Mouse (Mus musculus): ENCODE data around the gene Shisa3. TPM values are rescaled to one million over a fixed set of nuclear protein-coding genes. Genes with fewer than 3 reads are reported as not detected.
A peak's percentile ranks its signal among the peaks of the same experiment; 100 is the strongest.

Gene Shisa3
- polyA plus RNA-seq, 1 experiment from 2014 or later: 14.2 TPM

DNA sequence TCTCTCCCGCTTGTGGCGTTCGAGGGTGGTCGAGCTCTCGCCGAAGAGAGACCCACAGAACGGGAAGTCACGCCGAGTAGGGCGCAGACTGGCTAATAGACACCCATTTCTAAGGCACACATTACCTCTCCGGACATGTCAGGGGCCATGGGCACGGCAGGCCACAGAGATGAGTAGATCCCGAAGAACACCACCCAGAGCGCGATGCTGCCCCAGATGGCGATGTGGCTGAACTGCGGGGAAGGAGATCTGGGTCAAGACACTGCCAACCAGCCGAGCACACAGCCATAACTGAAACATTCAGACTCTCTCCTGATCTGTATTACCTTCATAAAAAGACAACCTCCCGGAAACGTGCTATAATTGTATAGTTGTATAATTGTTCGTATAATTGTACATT, 39.9 kb downstream of the Shisa3 start:
- no peak overlapping the region for H3K27ac ChIP-seq (ENCODE audit: low read length)
- 81% methylated on average over 21 of the region's 21 CpGs for WGBS
- H3K4me1 ChIP-seq (ENCODE audit: control insufficient read depth, insufficient read depth, low read length): no peaks in the 10 kb centered on the region
- no peak for ATAC-seq
- no peak overlapping the region for H3K4me2 ChIP-seq (ENCODE audit: low read depth, low read length)
- no peak overlapping the region for H3K4me3 ChIP-seq (ENCODE audit: low read length)
- no peaks in the 10 kb centered on the region for H3K9me3 ChIP-seq (ENCODE audit: control insufficient read depth, low read length)
- H3K27me3 ChIP-seq (replicated peaks; ENCODE audit: control insufficient read depth, insufficient read depth, low read length): no peaks in the 10 kb centered on the region
- H3K9ac ChIP-seq (ENCODE audit: low read depth, low read length): no peak overlapping the region
- no peaks in the 10 kb centered on the region for H3K36me3 ChIP-seq (ENCODE audit: control insufficient read depth, insufficient read depth, low read length)

DNA sequence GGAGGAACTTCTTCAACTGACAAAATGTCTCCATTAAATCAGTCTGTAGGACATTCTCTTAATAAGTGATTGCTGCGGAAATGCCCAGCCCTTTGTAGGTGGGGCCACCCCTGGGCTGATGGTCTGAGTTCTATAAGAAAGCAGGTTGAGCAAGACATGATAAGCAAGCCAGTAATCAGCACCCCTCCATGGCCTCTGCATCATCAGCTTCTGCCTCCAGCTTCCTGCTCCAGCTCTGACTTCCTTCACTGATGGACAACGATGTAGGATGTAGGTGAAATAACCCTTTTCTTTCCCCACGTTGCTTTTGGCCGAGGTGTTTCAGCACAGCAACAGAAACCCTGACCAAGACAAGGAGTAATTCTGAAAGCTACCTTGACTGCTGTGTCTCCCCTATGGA, 41.5 kb downstream of the Shisa3 start:
- Histone ChIP-seq H3K27me3 (replicated peaks; ENCODE audit: control insufficient read depth, insufficient read depth, low read length) (no peaks in the 10 kb centered on the region), H3K4me3 (ENCODE audit: low read length) (no peak overlapping the region), H3K4me2 (ENCODE audit: low read depth, low read length) (no peak overlapping the region), H3K27ac (ENCODE audit: low read length) (no peak overlapping the region), H3K9me3 (ENCODE audit: control insufficient read depth, low read length) (no peaks in the 10 kb centered on the region), H3K4me1 (ENCODE audit: control insufficient read depth, insufficient read depth, low read length) (no peaks in the 10 kb centered on the region), H3K36me3 (ENCODE audit: control insufficient read depth, insufficient read depth, low read length) (0 out of 2 replicates have a peak, but pooled peaks cover under 1% of the 10 kb centered on the region), H3K9ac (ENCODE audit: low read depth, low read length) (no peak overlapping the region)
- ATAC-seq: peak; percentile 44; the same call in 1 of the 2 replicates
- 83% methylated on average over 4 of the region's 4 CpGs for WGBS

DNA sequence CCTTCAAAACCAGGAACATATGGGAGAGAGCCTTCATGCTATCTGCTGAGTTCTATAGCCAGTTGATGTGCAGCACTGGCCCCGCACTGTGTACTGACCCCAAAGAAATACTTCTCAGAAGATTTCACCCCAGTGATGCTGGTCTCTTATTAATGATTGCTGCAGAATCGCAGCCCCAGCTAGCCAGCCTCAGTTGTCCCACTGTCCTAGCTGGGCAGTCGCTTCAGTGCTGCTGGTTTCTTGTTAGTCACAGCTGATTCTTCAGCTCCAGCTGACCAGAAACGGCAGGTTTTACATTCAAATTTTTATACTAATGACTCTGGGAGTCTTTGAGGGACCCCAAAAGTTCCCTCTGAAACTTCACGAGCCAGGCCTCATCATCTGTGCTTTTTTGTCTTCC, 42.3 kb downstream of the Shisa3 start:
- Histone ChIP-seq H3K27me3 (replicated peaks; ENCODE audit: control insufficient read depth, insufficient read depth, low read length) (no peaks in the 10 kb centered on the region), H3K36me3 (ENCODE audit: control insufficient read depth, insufficient read depth, low read length) (0 out of 2 replicates have a peak, but pooled peaks cover 2% of the 10 kb centered on the region), H3K9me3 (ENCODE audit: control insufficient read depth, low read length) (no peaks in the 10 kb centered on the region), H3K4me1 (ENCODE audit: control insufficient read depth, insufficient read depth, low read length) (no peaks in the 10 kb centered on the region), H3K9ac (ENCODE audit: low read depth, low read length) (no peak overlapping the region), H3K4me2 (ENCODE audit: low read depth, low read length) (no peak overlapping the region), H3K4me3 (ENCODE audit: low read length) (no peak overlapping the region), H3K27ac (ENCODE audit: low read length) (no peak overlapping the region)
- WGBS: 88% methylated on average over 5 of the region's 5 CpGs
- ATAC-seq: no peak

DNA sequence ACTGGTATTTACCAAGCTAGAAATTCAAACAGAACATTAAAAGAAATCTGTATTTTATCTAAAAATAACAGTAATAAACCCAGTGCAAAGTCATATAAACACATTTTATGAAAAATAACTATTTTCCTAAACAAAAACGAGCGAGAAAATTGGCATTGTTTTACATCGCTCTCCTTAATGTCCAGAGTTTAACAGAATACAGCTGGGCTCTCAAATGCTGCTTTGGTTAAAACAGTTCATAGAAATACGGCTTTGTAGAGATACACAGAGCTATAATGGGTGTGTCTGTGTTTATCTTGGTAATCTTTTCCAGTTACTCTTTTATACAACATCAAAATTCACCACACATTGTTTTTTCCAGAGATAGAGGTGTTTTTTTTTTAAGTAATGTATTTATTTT, 44.8 kb downstream of the Shisa3 start:
- no peak for ATAC-seq
- WGBS: 64% methylated on average over 4 of the region's 4 CpGs

DNA sequence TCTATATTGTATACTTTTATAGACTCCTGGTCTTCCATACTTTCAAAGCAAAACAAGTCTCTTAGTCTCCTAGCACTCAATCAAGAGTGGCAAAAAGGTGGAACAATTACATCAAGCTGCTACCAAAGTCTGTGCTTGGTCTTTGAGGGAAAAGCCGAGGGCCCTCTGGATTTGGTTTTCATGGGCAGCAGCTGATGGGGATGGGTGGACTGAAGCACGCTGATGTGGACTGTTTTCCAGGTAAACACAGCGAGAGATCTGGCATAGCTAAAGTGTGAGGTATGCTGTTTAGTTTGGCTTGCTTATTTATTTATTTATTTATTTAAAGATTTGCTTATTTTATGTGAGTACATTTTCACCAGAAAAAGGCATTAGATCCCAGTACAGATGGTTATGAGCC, 45.9 kb downstream of the Shisa3 start:
- Histone ChIP-seq H3K9me3 (ENCODE audit: control insufficient read depth, low read length) (no peaks in the 10 kb centered on the region), H3K9ac (ENCODE audit: low read depth, low read length) (no peak overlapping the region), H3K4me1 (ENCODE audit: control insufficient read depth, insufficient read depth, low read length) (no peaks in the 10 kb centered on the region), H3K36me3 (ENCODE audit: control insufficient read depth, insufficient read depth, low read length) (0 out of 2 replicates have a peak, but pooled peaks cover 2% of the 10 kb centered on the region), H3K27me3 (replicated peaks; ENCODE audit: control insufficient read depth, insufficient read depth, low read length) (no peaks in the 10 kb centered on the region), H3K27ac (ENCODE audit: low read length) (no peak overlapping the region), H3K4me3 (ENCODE audit: low read length) (no peak overlapping the region), H3K4me2 (ENCODE audit: low read depth, low read length) (no peak overlapping the region)
- no peak for ATAC-seq
- 91% methylated on average over 3 of the region's 3 CpGs for WGBS

More for the DNA sequence above, 44.8 kb downstream of the Shisa3 start:
- Histone ChIP-seq H3K4me1 (ENCODE audit: control insufficient read depth, insufficient read depth, low read length) (no peaks in the 10 kb centered on the region), H3K4me2 (ENCODE audit: low read depth, low read length) (no peak overlapping the region), H3K27ac (ENCODE audit: low read length) (no peak overlapping the region), H3K27me3 (replicated peaks; ENCODE audit: control insufficient read depth, insufficient read depth, low read length) (no peaks in the 10 kb centered on the region), H3K9ac (ENCODE audit: low read depth, low read length) (no peak overlapping the region), H3K36me3 (ENCODE audit: control insufficient read depth, insufficient read depth, low read length) (0 out of 2 replicates have a peak, but pooled peaks cover 2% of the 10 kb centered on the region), H3K9me3 (ENCODE audit: control insufficient read depth, low read length) (no peaks in the 10 kb centered on the region), H3K4me3 (ENCODE audit: low read length) (no peak overlapping the region)

DNA sequence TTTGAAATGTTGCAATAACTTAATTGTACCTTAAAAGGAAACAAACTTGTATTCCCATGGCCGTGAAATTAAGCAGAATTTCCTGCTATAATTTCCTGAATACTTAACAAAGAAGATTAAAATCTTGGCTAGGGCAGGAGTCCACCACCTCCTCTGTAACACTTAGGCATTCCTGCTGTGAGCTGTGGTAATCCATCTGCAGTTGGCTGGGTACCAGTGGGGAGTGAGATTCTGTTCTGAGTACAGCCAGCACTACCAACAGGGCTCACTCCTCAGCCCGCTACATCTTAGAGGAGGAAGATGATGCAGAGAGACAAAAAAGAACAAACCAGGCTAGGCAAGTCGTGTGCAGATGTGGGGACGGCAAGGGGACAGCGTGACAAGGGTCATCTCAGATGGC, 46.9 kb downstream of the Shisa3 start:
- no peak overlapping the region for H3K27ac ChIP-seq (ENCODE audit: low read length)
- 0 out of 2 replicates have a peak, but pooled peaks cover 2% of the 10 kb centered on the region for H3K36me3 ChIP-seq (ENCODE audit: control insufficient read depth, insufficient read depth, low read length)
- ATAC-seq: no peak
- 85% methylated on average over 5 of the region's 5 CpGs for WGBS
- no peaks in the 10 kb centered on the region for H3K4me1 ChIP-seq (ENCODE audit: control insufficient read depth, insufficient read depth, low read length)
- H3K4me2 ChIP-seq (ENCODE audit: low read depth, low read length): no peak overlapping the region
- no peak overlapping the region for H3K4me3 ChIP-seq (ENCODE audit: low read length)
- H3K9me3 ChIP-seq (ENCODE audit: control insufficient read depth, low read length): no peaks in the 10 kb centered on the region
- no peaks in the 10 kb centered on the region for H3K27me3 ChIP-seq (replicated peaks; ENCODE audit: control insufficient read depth, insufficient read depth, low read length)
- no peak overlapping the region for H3K9ac ChIP-seq (ENCODE audit: low read depth, low read length)

DNA sequence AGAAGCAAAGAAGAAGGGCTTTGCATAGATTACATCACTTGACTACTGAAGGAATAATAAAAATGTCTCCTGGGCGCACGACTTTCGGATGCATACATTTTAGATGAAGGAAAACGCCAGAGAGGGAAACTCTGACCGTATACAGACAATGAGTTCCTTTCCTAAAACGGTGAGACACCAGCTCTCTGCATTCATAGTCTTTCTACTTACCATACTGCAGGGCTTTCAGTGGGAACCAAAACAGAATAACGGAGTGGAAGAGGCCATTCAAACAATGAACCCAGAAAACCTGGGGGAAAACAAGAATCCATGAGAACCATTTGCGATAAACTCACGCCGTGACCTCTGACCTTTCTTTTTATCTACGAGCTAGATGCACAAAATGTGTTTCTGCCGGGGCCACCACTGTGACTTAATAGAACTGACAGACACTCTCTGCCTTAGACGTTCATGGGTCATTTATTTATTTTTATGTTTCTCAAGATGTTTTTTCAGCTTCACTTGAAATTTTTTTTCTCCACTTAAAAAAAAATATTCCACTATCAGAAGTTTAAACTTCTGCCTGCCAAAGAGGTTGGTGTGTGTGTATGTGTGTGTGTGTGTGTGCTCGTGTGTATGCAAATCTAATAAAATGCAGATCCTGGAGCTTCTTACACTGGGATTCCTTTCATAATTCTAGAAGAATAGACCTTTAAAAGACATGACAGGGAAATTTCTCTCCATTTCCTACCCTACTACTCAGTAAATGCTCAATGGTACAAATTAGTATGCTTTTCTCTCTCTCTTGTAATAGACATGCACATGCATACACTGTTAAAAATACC, 48.2 kb downstream of the Shisa3 start:
- no peak overlapping the region for H3K27ac ChIP-seq (ENCODE audit: low read length)
- 67% methylated on average over 14 of the region's 14 CpGs for WGBS

DNA sequence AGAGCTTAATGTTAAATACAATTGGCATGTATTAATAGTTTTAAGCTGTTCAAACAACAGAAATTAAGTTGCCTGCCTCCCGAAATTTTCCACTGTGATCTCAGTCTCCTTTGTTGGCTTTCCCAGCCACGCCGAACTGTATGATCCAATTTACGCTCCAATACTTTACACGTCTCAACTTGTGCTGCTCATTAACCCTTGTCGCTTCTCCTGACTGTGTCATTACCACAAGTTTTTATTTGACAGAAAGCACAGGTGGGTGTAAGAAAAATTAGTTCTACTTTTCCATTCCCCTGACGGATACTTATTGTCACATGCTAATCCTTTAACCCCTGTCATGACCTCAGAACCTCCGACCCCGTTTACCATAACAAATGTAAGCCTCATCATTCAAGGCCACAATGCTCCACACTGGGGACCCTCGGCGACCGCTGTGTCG, 49.2 kb downstream of the Shisa3 start:
- Histone ChIP-seq H3K4me1 (ENCODE audit: control insufficient read depth, insufficient read depth, low read length) (no peaks in the 10 kb centered on the region), H3K9me3 (ENCODE audit: control insufficient read depth, low read length) (no peaks in the 10 kb centered on the region), H3K9ac (ENCODE audit: low read depth, low read length) (no peak overlapping the region), H3K4me2 (ENCODE audit: low read depth, low read length) (no peak overlapping the region), H3K36me3 (ENCODE audit: control insufficient read depth, insufficient read depth, low read length) (0 out of 2 replicates have a peak, but pooled peaks cover 2% of the 10 kb centered on the region), H3K4me3 (ENCODE audit: low read length) (no peak overlapping the region), H3K27me3 (replicated peaks; ENCODE audit: control insufficient read depth, insufficient read depth, low read length) (no peaks in the 10 kb centered on the region), H3K27ac (ENCODE audit: low read length) (no peak overlapping the region)
- 57% methylated on average over 13 of the region's 13 CpGs for WGBS
- ATAC-seq: no peak

More for the DNA sequence above, 48.2 kb downstream of the Shisa3 start:
- no peaks in the 10 kb centered on the region for H3K27me3 ChIP-seq (replicated peaks; ENCODE audit: control insufficient read depth, insufficient read depth, low read length)
- H3K9ac ChIP-seq (ENCODE audit: low read depth, low read length): no peak overlapping the region
- no peaks in the 10 kb centered on the region for H3K4me1 ChIP-seq (ENCODE audit: control insufficient read depth, insufficient read depth, low read length)
- 0 out of 2 replicates have a peak, but pooled peaks cover 2% of the 10 kb centered on the region for H3K36me3 ChIP-seq (ENCODE audit: control insufficient read depth, insufficient read depth, low read length)
- no peak overlapping the region for H3K4me2 ChIP-seq (ENCODE audit: low read depth, low read length)
- no peaks in the 10 kb centered on the region for H3K9me3 ChIP-seq (ENCODE audit: control insufficient read depth, low read length)
- no peak overlapping the region for H3K4me3 ChIP-seq (ENCODE audit: low read length)
- ATAC-seq: no peak

DNA sequence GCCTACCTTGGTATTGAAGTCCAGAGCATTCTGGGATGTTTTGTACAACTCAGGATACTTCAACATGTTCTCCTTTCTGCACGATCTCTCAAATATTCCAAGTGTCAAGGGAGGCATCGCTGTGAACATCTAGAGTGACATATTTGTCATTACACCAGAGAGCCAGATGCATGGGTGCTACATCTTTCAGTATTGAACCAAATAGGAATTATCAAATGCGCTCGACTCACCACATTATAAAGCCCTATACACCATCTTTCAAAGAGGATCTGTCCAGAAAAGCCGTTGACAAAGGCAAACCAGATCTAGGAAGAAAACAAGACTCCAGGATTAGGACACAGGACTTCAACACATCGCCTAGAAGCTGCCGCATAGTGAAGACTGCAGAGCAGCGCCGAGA, 52.2 kb downstream of the Shisa3 start:
- no peaks in the 10 kb centered on the region for H3K27me3 ChIP-seq (replicated peaks; ENCODE audit: control insufficient read depth, insufficient read depth, low read length)
- no peak overlapping the region for H3K4me2 ChIP-seq (ENCODE audit: low read depth, low read length)
- H3K4me3 ChIP-seq (ENCODE audit: low read length): no peak overlapping the region
- no peak overlapping the region for H3K9ac ChIP-seq (ENCODE audit: low read depth, low read length)
- no peaks in the 10 kb centered on the region for H3K4me1 ChIP-seq (ENCODE audit: control insufficient read depth, insufficient read depth, low read length)
- H3K27ac ChIP-seq (ENCODE audit: low read length): no peak overlapping the region
- no peaks in the 10 kb centered on the region for H3K36me3 ChIP-seq (ENCODE audit: control insufficient read depth, insufficient read depth, low read length)
- ATAC-seq: no peak
- no peaks in the 10 kb centered on the region for H3K9me3 ChIP-seq (ENCODE audit: control insufficient read depth, low read length)
- WGBS: 91% methylated on average over 9 of the region's 9 CpGs
